Mouse (Mus musculus): ENCODE data around the gene Ppil4. TPM values are rescaled to one million over a fixed set of nuclear protein-coding genes. Genes with fewer than 3 reads are reported as not detected.

The Ppil4 gene
- polyA plus RNA-seq, 1 experiment from 2014 or later, result 49.5 TPM

- H3K4me1 ChIP-seq (ENCODE audit: control insufficient read depth, insufficient read depth, low read length), result peaks cover 7% of the 10 kb centered on the region
- no peak overlapping the region for H3K4me2 ChIP-seq
- ATAC-seq (ENCODE audit: low FRiP score) (no peak), DNase-seq (ENCODE audit: low spot score, missing footprints) (no peak)
- H3K27ac ChIP-seq (ENCODE audit: low read depth, low read length), result no peak overlapping the region
- WGBS, result 95% methylated on average over 6 of the region's 6 CpGs
- H3K9me3 ChIP-seq (ENCODE audit: control insufficient read depth, low read length), result no peaks in the 10 kb centered on the region
- H3K9ac ChIP-seq (ENCODE audit: low read length), result no peak overlapping the region
- H3K36me3 ChIP-seq (ENCODE audit: control insufficient read depth, insufficient read depth, low read length), result no peaks in the 10 kb centered on the region
- H3K27me3 ChIP-seq (ENCODE audit: control insufficient read depth, insufficient read depth, low read length), result peaks cover 14% of the 10 kb centered on the region
- no peak overlapping the region for H3K4me3 ChIP-seq (ENCODE audit: low read depth, low read length)
Observed at GRCm38 (mm10) chr10:7863411-7863810, 70.7 kb downstream of the Ppil4 start.

GRCm38 (mm10) chr10:7864184-7864583 lies 71.5 kb downstream of the Ppil4 start:
- H3K36me3 ChIP-seq (ENCODE audit: control insufficient read depth, insufficient read depth, low read length), result no peaks in the 10 kb centered on the region
- H3K9ac ChIP-seq (ENCODE audit: low read length), result no peak overlapping the region
- ATAC-seq (ENCODE audit: low FRiP score), result no peak
- H3K4me3 ChIP-seq (ENCODE audit: low read depth, low read length), result no peak overlapping the region
- no peak for DNase-seq (ENCODE audit: low spot score, missing footprints)
- no peak overlapping the region for H3K4me2 ChIP-seq
- no peak overlapping the region for H3K27ac ChIP-seq (ENCODE audit: low read depth, low read length)
- H3K27me3 ChIP-seq (ENCODE audit: control insufficient read depth, insufficient read depth, low read length), result peaks cover 14% of the 10 kb centered on the region
- peaks cover 7% of the 10 kb centered on the region for H3K4me1 ChIP-seq (ENCODE audit: control insufficient read depth, insufficient read depth, low read length)
- H3K9me3 ChIP-seq (ENCODE audit: control insufficient read depth, low read length), result no peaks in the 10 kb centered on the region
- 82% methylated on average over 6 of the region's 6 CpGs for WGBS

GRCm38 (mm10) chr10:7864806-7865205 lies 72.1 kb downstream of the Ppil4 start:
- H3K4me2 ChIP-seq, result no peak overlapping the region
- peaks cover 14% of the 10 kb centered on the region for H3K27me3 ChIP-seq (ENCODE audit: control insufficient read depth, insufficient read depth, low read length)
- no peaks in the 10 kb centered on the region for H3K36me3 ChIP-seq (ENCODE audit: control insufficient read depth, insufficient read depth, low read length)
- H3K4me1 ChIP-seq (ENCODE audit: control insufficient read depth, insufficient read depth, low read length), result peaks cover 7% of the 10 kb centered on the region
- WGBS, result 80% methylated on average over 3 of the region's 3 CpGs
- H3K9ac ChIP-seq (ENCODE audit: low read length), result no peak overlapping the region
- no peak overlapping the region for H3K27ac ChIP-seq (ENCODE audit: low read depth, low read length)
- H3K4me3 ChIP-seq (ENCODE audit: low read depth, low read length), result no peak overlapping the region
- DNase-seq (ENCODE audit: low spot score, missing footprints) (peak; percentile 37), ATAC-seq (ENCODE audit: low FRiP score) (no peak)
- H3K9me3 ChIP-seq (ENCODE audit: control insufficient read depth, low read length), result no peaks in the 10 kb centered on the region

- 18% methylated on average over 50 of the region's 50 CpGs for WGBS
- DNase-seq (ENCODE audit: low spot score, missing footprints) (peak; percentile 91), ATAC-seq (ENCODE audit: low FRiP score) (peak; percentile 51)
- peak overlapping the region; percentile 41 for H3K4me3 ChIP-seq (ENCODE audit: low read depth, low read length)
- H3K27ac ChIP-seq (ENCODE audit: low read depth, low read length), result no peak overlapping the region
- no peaks in the 10 kb centered on the region for H3K36me3 ChIP-seq (ENCODE audit: control insufficient read depth, insufficient read depth, low read length)
- H3K4me2 ChIP-seq, result peak overlapping the region; percentile 85
- no peaks in the 10 kb centered on the region for H3K9me3 ChIP-seq (ENCODE audit: control insufficient read depth, low read length)
- H3K4me1 ChIP-seq (ENCODE audit: control insufficient read depth, insufficient read depth, low read length), result peaks cover 7% of the 10 kb centered on the region
- peak overlapping the region; percentile 61 for H3K9ac ChIP-seq (ENCODE audit: low read length)
- H3K27me3 ChIP-seq (ENCODE audit: control insufficient read depth, insufficient read depth, low read length), result peaks cover 14% of the 10 kb centered on the region
Observed at GRCm38 (mm10) chr10:7866762-7867665, 74.3 kb downstream of the Ppil4 start.

- peaks cover 7% of the 10 kb centered on the region for H3K4me1 ChIP-seq (ENCODE audit: control insufficient read depth, insufficient read depth, low read length)
- peak overlapping the region; percentile 61 for H3K9ac ChIP-seq (ENCODE audit: low read length)
- no peak overlapping the region for H3K27ac ChIP-seq (ENCODE audit: low read depth, low read length)
- WGBS, result 20% methylated on average over 21 of the region's 21 CpGs
- H3K4me2 ChIP-seq, result peak overlapping the region; percentile 85
- no peaks in the 10 kb centered on the region for H3K36me3 ChIP-seq (ENCODE audit: control insufficient read depth, insufficient read depth, low read length)
- H3K27me3 ChIP-seq (ENCODE audit: control insufficient read depth, insufficient read depth, low read length), result peaks cover 14% of the 10 kb centered on the region
- DNase-seq (ENCODE audit: low spot score, missing footprints) (peak; percentile 90), ATAC-seq (ENCODE audit: low FRiP score) (peak; percentile 25; the same call in 1 of the 2 replicates)
- no peaks in the 10 kb centered on the region for H3K9me3 ChIP-seq (ENCODE audit: control insufficient read depth, low read length)
- peak overlapping the region; percentile 41 for H3K4me3 ChIP-seq (ENCODE audit: low read depth, low read length)
Observed at GRCm38 (mm10) chr10:7867666-7868030, 75.0 kb downstream of the Ppil4 start.

- Histone ChIP-seq H3K9ac (ENCODE audit: low read length) (no peak overlapping the region), H3K36me3 (ENCODE audit: control insufficient read depth, insufficient read depth, low read length) (no peaks in the 10 kb centered on the region), H3K4me1 (ENCODE audit: control insufficient read depth, insufficient read depth, low read length) (peaks cover 7% of the 10 kb centered on the region), H3K4me3 (ENCODE audit: low read depth, low read length) (no peak overlapping the region), H3K9me3 (ENCODE audit: control insufficient read depth, low read length) (no peaks in the 10 kb centered on the region), H3K27me3 (ENCODE audit: control insufficient read depth, insufficient read depth, low read length) (peaks cover 14% of the 10 kb centered on the region), H3K4me2 (no peak overlapping the region), H3K27ac (ENCODE audit: low read depth, low read length) (no peak overlapping the region)
- peak; percentile 77 for DNase-seq (ENCODE audit: low spot score, missing footprints)
- WGBS, result 65% methylated on average over 8 of the region's 8 CpGs
- no peak for ATAC-seq (ENCODE audit: low FRiP score)
Observed at GRCm38 (mm10) chr10:7869746-7870145, 77.1 kb downstream of the Ppil4 start.

GRCm38 (mm10) chr10:7870571-7871315 lies 78.1 kb downstream of the Ppil4 start:
- peaks cover 14% of the 10 kb centered on the region for H3K27me3 ChIP-seq (ENCODE audit: control insufficient read depth, insufficient read depth, low read length)
- no peaks in the 10 kb centered on the region for H3K9me3 ChIP-seq (ENCODE audit: control insufficient read depth, low read length)
- no peak overlapping the region for H3K9ac ChIP-seq (ENCODE audit: low read length)
- H3K4me3 ChIP-seq (ENCODE audit: low read depth, low read length), result no peak overlapping the region
- no peak overlapping the region for H3K27ac ChIP-seq (ENCODE audit: low read depth, low read length)
- no peak overlapping the region for H3K4me2 ChIP-seq
- 68% methylated on average over 11 of the region's 11 CpGs for WGBS
- ATAC-seq (ENCODE audit: low FRiP score) (no peak), DNase-seq (ENCODE audit: low spot score, missing footprints) (peak; percentile 89)
- H3K4me1 ChIP-seq (ENCODE audit: control insufficient read depth, insufficient read depth, low read length), result peaks cover 7% of the 10 kb centered on the region
- no peaks in the 10 kb centered on the region for H3K36me3 ChIP-seq (ENCODE audit: control insufficient read depth, insufficient read depth, low read length)

- no peak for ATAC-seq (ENCODE audit: low FRiP score)
- H3K4me1 ChIP-seq (ENCODE audit: control insufficient read depth, insufficient read depth, low read length), result peaks cover 7% of the 10 kb centered on the region
- no peaks in the 10 kb centered on the region for H3K36me3 ChIP-seq (ENCODE audit: control insufficient read depth, insufficient read depth, low read length)
- peak; percentile 59 for DNase-seq (ENCODE audit: low spot score, missing footprints)
- WGBS, result 82% methylated on average over 5 of the region's 5 CpGs
- H3K4me2 ChIP-seq, result no peak overlapping the region
- H3K9me3 ChIP-seq (ENCODE audit: control insufficient read depth, low read length), result no peaks in the 10 kb centered on the region
- no peak overlapping the region for H3K27ac ChIP-seq (ENCODE audit: low read depth, low read length)
- no peak overlapping the region for H3K9ac ChIP-seq (ENCODE audit: low read length)
- no peak overlapping the region for H3K4me3 ChIP-seq (ENCODE audit: low read depth, low read length)
- peaks cover 14% of the 10 kb centered on the region for H3K27me3 ChIP-seq (ENCODE audit: control insufficient read depth, insufficient read depth, low read length)
Observed at GRCm38 (mm10) chr10:7871381-7872020, 78.8 kb downstream of the Ppil4 start.
